Mouse (Mus musculus): Measurements from ENCODE around the gene Map3k7. TPM values are rescaled to one million over a fixed set of nuclear protein-coding genes. Genes with fewer than 3 reads are reported as not detected.
"Not testable (repeated sequence)": the region's sequence is repeated elsewhere in the genome, so short reads cannot be mapped to it uniquely, and the experiment has no call there.

Map3k7 gene
- total RNA-seq, 2 experiments from 2014 or later, result 30.7 to 39.5 TPM

DNA sequence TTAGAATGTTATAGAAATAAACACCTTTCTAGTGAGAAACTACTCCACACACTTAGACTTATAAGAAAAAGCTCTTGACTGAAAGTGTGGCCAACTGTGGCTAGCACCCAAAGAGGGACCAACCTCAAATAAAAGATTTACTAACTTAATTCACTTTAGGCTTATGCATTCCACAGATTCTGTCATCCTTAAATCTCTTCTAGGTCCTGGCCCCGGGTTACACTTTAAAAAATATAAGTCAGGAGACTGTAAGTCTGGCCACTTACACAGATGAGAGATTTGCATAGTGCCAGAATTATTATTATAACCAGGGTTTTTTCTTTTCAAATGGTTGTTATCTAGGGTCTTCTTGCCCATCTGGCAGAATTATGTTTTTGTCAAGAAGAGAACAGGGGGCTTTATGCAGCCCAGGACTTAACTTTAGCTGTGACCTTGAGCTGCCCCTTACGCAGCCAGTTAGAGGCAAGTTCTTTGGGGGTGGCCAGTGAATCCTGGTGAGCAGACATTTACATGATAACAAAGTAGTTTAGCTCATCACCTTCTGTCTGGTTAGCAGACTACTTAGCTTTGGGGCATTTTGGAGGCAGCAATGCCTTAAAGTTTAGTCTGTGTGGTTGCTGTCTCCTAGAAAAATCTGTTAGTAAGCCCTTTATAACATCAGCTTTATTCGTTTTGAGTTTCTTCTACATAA is 11.5 kb downstream of the Map3k7 start:
- no peak for ATAC-seq (ENCODE audit: poor library complexity, severe bottlenecking)

GRCm38 (mm10) chr4:31981863-31982262 is 18.0 kb downstream of the Map3k7 start:
- no peak for ATAC-seq (ENCODE audit: poor library complexity, severe bottlenecking)

GRCm38 (mm10) chr4:31993386-31993785 is 29.5 kb downstream of the Map3k7 start:
- no peak for ATAC-seq (ENCODE audit: poor library complexity, severe bottlenecking)

DNA sequence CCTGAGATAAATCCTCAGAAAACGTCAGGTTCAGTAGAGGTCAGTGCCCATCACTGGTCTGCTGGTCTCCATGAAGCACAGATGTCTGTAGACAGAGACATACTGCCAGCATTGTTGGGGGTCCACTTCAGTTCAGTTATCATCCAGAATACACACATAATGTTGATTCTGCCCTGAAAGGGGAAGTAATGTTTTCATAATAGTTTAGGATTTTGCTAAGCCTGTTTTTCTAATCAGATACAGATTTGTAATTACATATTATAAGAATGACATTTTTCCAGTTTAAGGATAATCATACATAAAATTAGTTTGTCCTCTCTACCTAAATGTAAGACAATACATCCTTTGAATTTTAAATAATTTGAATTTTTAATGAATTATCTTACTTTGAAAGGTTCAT is 30.0 kb downstream of the Map3k7 start:
- no peak for ATAC-seq (ENCODE audit: poor library complexity, severe bottlenecking)

DNA sequence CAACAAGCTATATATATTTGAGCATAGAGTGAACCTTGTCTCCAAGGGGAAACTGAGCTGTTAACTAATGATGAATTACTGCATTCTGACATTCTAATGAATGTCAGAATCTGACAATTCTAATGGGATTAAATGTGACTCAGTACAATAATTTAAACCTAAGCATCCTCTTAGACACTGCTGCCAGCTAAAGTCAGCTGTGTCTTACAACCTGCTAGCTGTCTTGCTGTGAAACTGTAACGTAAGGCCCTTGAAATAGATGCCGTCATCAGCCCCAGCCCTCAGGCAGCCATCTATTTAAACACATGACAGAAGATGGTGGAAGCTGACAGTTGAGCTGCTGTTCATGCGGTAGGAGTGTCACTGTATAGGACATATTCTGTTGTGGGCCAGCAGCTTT is 37.6 kb downstream of the Map3k7 start:
- no peak for ATAC-seq (ENCODE audit: poor library complexity, severe bottlenecking)

GRCm38 (mm10) chr4:32004773-32005591 is 41.1 kb downstream of the Map3k7 start:
- ATAC-seq (ENCODE audit: poor library complexity, severe bottlenecking), result peak; percentile 84

GRCm38 (mm10) chr4:32007174-32007573 is 43.3 kb downstream of the Map3k7 start:
- ATAC-seq (ENCODE audit: poor library complexity, severe bottlenecking), result no peak

DNA sequence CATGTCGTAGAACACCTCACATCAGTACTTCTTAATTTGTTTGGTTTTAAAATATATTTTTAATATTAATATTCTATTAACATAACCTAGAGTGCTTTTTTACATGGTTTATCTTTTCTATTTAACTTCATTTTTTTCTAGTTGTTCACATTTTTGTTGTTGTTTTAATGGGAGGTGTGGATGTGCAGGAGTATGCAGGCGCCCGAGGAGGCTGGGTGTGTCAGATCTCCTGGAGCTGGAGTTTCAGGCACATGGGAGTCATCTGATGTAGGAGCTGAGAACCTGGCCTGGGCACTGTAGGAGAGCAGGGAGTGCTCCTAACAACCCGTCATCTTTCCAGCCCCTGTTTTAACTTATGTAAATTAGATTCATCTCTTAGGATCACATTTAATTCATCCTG is 44.2 kb downstream of the Map3k7 start:
- ATAC-seq (ENCODE audit: poor library complexity, severe bottlenecking), result no peak

DNA sequence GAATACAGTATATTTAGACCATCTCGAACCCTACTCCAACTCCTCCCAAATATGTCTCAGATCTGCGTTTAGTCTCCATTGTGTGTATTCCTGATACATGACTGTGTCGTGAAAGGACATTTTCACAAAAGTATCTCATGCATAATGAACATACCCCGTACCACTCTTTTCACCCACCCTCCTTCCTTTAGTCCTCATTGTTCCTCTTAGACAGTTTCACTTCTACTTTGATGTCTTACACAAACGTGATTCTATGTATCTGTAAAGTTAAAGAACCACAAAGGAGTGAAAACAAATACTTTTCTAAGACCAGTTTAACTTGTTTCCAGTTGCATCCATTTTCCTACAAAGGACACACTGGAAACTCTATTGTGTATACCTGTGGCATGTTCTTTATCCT is 46.9 kb downstream of the Map3k7 start:
- peak; percentile 86 for ATAC-seq (ENCODE audit: poor library complexity, severe bottlenecking)

- ATAC-seq (ENCODE audit: poor library complexity, severe bottlenecking), result peak; percentile 89
These were observed 47.5 kb downstream of the Map3k7 start for GRCm38 (mm10) chr4:32011218-32011973.

GRCm38 (mm10) chr4:32021131-32021530 is 57.2 kb downstream of the Map3k7 start:
- no peak for ATAC-seq (ENCODE audit: poor library complexity, severe bottlenecking)

DNA sequence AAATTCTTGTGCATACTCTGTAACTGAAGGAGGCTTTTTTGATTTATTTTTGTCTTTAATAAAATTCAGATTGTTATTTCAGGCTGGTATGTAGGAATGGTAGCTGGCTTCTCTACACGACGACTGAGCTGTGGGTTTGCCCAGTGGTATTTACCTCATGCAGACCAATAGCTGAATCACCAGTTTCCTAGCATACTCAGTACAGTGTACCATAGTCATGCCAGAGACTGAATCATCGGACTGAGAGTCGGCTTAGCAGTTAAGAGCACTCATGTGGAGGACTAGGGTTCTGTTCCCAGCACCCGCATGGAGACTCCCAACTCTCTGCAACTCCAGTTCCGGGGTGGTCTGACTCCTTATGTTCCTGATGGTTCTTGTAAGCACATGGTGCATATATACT is 58.4 kb downstream of the Map3k7 start:
- ATAC-seq (ENCODE audit: poor library complexity, severe bottlenecking), result no peak

GRCm38 (mm10) chr4:32024170-32024569 is 60.3 kb downstream of the Map3k7 start:
- ATAC-seq (ENCODE audit: poor library complexity, severe bottlenecking), result not testable (repeated sequence)

DNA sequence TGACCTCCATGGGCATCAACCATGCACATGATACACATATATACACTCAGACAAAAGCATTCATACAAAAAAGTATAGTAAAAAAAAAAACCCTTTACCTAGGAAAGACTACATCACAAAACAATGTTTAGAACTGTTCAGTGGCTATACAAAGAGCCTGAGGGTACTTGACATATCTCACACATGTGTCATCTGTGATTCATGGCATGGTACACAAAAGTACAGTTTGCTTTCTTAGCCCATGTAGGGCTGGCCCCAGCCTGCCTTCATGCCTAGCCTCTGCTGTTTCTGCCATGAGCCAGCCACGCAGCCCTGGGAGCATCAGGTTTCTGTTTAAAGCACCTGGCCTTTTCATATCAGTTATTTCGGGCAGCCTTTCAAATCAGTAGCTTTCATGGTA is 61.2 kb downstream of the Map3k7 start:
- ATAC-seq (ENCODE audit: poor library complexity, severe bottlenecking), result no peak

GRCm38 (mm10) chr4:32027094-32027493 is 63.2 kb downstream of the Map3k7 start:
- ATAC-seq (ENCODE audit: poor library complexity, severe bottlenecking), result no peak

DNA sequence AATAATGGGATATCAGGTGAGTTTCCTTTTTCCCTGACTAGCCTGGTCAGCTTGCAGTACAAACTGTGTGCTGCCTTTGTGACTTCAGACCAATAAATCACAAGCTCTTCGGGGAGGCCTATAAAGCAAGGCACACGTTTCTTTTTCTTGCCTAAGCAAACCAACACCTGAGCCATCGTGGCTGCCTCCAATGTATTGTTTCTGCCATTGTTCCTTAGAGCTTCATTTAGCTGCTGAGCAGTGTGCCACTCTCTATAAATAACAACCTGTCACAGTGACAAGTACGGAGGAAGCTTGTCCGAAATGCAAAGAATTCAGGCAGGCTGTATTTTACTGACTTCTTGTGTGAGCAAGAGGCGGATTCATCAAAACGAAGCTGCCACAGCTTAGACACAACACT is 73.4 kb downstream of the Map3k7 start:
- no peak for ATAC-seq (ENCODE audit: poor library complexity, severe bottlenecking)

DNA sequence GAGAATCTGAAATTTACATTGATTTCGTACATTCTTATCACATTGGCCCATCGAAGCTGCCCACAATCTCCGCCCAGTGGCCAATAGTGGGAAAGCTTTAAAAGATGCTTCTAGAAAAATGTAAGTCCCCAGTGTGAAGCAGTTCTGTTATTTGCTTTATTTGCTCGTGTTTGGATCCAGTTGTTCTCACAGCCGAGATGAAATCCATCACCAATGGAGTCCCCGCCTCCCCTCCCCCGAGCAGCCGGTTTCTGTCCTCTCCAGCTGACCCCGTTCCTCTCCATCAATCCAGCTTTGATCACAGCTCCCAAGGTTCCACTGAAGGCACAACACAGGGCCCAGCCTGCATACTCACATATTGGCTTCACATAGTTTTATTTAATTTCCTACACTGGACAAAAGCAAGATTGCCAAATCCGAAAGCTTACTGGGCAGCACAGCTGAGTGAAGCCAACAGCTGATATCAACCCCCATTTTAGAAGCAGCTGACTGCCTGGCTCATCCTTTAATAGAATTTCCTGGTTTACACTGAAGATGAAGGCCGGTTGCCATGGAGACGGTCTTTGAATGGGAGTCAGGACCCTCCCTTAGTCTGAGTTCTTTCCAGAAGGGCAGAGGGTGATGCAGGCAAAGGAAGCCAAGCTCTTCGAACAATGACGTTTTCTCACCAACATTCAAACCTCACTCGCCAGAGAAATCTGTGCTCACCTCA is 78.0 kb downstream of the Map3k7 start:
- no peak for ATAC-seq (ENCODE audit: poor library complexity, severe bottlenecking)

DNA sequence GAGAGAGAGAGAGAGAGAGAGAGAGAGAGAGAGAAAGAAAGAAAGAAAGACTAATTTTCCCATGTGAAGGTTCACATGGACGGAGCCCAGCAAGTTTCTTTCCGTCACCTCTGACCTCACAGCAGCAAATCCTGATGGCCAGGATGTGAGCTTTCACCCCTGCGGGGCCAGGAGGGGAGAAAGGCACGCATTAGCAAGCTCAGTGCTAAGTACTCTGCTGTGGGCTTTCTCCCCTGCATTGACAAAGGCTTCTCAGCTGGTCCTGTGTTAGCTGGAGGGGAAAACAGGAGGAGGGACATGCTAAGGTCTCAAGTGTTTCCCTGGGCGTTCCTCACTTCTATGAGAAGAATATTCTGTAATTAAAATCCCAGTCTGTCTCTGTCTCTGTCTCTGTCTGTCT is 81.3 kb downstream of the Map3k7 start:
- ATAC-seq (ENCODE audit: poor library complexity, severe bottlenecking), result no peak

GRCm38 (mm10) chr4:32049824-32050223 is 85.9 kb downstream of the Map3k7 start:
- no peak for ATAC-seq (ENCODE audit: poor library complexity, severe bottlenecking)

DNA sequence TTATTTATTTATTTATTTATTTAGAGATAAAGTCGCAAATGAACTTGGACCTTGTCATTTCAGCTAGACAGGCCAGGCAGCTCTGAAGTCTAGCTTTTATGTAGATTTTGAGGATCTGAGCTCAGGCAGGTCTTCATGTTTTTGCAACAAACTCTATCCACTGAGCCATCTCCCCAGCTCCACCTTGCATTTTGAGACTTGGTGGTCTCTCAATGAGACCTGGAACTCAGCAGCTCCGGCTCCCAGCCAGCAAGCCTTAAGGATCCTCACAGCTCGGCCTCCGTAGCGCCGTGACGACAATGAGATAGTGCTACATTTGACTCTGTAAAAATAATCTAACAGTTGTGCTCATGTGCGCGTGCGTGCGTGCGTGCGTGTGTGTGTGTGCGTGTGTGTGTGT is 89.3 kb downstream of the Map3k7 start:
- ATAC-seq (ENCODE audit: poor library complexity, severe bottlenecking), result no peak
